Mouse (Mus musculus) liver, postnatal 0 days (tissue): ENCODE results near the gene Hes3. TPM values are rescaled to one million over a fixed set of nuclear protein-coding genes. Genes with fewer than 3 reads are reported as not detected.

Source experiments
- ATAC-seq: fragments of 200-750 bp; cut with Nextera tagmentation; 2 replicates; pipeline ENCODE4 v1.8.0; 2017; ENCODE audit warnings: mild to moderate bottlenecking, moderate library complexity
- DNase-seq: peaks from one replicate; pipeline ENCODE4 v3.0.0-alpha.2; 2016
- H3K27ac ChIP-seq: fragments of 300-500 bp; sonication (generic); 2 replicates; pipeline ENCODE4 v1.5.1; 2014; ENCODE audit warnings: antibody characterized with exemption, moderate library complexity, mild to moderate bottlenecking, low read depth
- H3K27me3 ChIP-seq: fragments of 300-500 bp; sonication (generic); 2 replicates; pipeline ENCODE4 v1.6.1; 2014; ENCODE audit warnings: low read length, control low read depth, mixed read lengths; ENCODE audit not compliant: insufficient read depth
- H3K36me3 ChIP-seq: fragments of 300-500 bp; sonication (generic); replicated peaks from 2 replicates; pipeline ENCODE4 v1.6.1; 2014; ENCODE audit warnings: mild to moderate bottlenecking, control low read depth, low read length, moderate library complexity, mixed read lengths; ENCODE audit not compliant: insufficient read depth
- H3K4me1 ChIP-seq: fragments of 300-500 bp; sonication (generic); 2 replicates; pipeline ENCODE4 v1.6.1; 2014; ENCODE audit warnings: antibody characterized with exemption, mild to moderate bottlenecking, control low read depth; ENCODE audit not compliant: insufficient read depth
- H3K4me2 ChIP-seq: fragments of 300-500 bp; sonication (generic); 2 replicates; pipeline ENCODE4 v1.6.1; 2014; ENCODE audit warnings: low read depth, mild to moderate bottlenecking, low read length, moderate library complexity, mixed read lengths
- H3K4me3 ChIP-seq: fragments of 300-500 bp; sonication (generic); 2 replicates; pipeline ENCODE4 v1.5.1; 2014; ENCODE audit warnings: low read depth, low read length
- H3K9ac ChIP-seq: fragments of 300-500 bp; sonication (generic); replicated peaks from 2 replicates; pipeline ENCODE4 v1.6.1; 2014; ENCODE audit warnings: mild to moderate bottlenecking, moderate library complexity
- H3K9me3 ChIP-seq: fragments of 300-500 bp; sonication (generic); 2 replicates; pipeline ENCODE4 v1.6.1; 2016; ENCODE audit warnings: mild to moderate bottlenecking, control low read depth, low read length, mixed read lengths
- CTCF ChIP-seq: sonication (generic); IDR thresholded peaks from 2 replicates; pipeline ENCODE4 v1.5.1; 2016; ENCODE audit warnings: antibody characterized with exemption, low read depth
- EP300 ChIP-seq: IDR thresholded peaks from 2 replicates; pipeline ENCODE4 v1.6.1; 2016; ENCODE audit warnings: antibody characterized with exemption, low read depth, mild to moderate bottlenecking
- WGBS: fragments of 180-500 bp; shearing (Covaris S2); extraction: QIAGEN DNeasy Blood & Tissue Kit; methylation state at CpG from one replicate; pipeline ENCODE4 v1.1.7; 2014; ENCODE audit not compliant: insufficient replicate concordance; 5-methylcytosine and 5-hydroxymethylcytosine counted together
- polyA plus RNA-seq: library from polyadenylated mRNA; unstranded; fragments of >200 nt; fragmentation: Nextera tagmentation; extraction: Ambion mirVana; gene quantifications from 2 replicates; pipeline ENCODE4 v1.2.1, GENCODE M21; 2015

The Hes3 gene
- polyA plus RNA-seq, 1 experiment from 2014 or later = not detected

DNA sequence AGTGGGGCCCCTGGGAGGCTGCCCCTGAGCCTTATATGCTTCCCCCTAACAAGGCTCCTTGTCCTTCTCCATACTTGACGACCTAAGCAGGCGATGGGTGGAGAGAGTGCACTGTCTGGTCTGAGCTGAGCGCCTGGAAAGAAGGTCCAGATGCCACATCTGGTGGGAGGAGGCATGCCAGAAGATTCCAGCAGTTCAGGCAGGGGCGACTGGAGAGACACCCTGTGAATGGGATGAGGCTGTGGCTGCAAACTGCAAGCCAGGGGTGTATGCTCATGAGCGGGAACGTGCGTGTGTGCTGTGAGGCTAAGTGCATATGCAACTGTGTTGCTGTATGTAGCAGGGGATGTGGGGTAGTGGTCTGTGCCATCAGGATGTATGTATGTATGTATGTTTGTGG, 19.5 kb downstream of the Hes3 start:
- Histone ChIP-seq H3K27ac (no peak overlapping the region), H3K27me3 (peaks cover 31% of the 10 kb centered on the region), H3K4me3 (no peak overlapping the region), H3K36me3 (no peaks in the 10 kb centered on the region), H3K9me3 (no peaks in the 10 kb centered on the region), H3K9ac (no peak overlapping the region), H3K4me1 (peaks cover 9% of the 10 kb centered on the region), H3K4me2 (no peak overlapping the region)
- ATAC-seq = no peak
- 72% methylated on average over 7 of the region's 7 CpGs for WGBS
- TF ChIP-seq CTCF = no peak
- no peak for TF ChIP-seq EP300
- DNase-seq = no peak

DNA sequence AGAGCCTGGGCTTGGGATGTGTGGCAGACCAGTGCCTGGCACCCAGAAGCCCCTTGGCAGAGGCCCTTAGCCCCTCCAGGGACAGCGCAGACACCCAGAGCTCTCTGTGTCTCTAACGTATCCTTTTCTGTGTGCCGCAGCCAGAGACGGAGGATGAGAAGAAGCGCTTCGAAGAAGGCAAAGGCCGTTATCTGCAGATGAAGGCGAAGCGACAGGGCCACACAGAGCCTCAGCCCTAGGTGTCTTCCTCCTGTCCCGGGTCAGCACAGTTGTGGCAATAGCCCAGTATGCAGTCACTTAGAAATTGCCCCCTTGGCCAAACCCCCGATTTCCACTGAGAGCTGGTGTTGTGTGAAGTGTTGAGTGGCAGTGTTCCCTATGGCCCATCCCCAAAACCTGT, 20.1 kb downstream of the Hes3 start:
- no peaks in the 10 kb centered on the region for H3K36me3 ChIP-seq
- 87% methylated on average over 11 of the region's 11 CpGs for WGBS
- no peak overlapping the region for H3K27ac ChIP-seq
- no peak for DNase-seq
- no peaks in the 10 kb centered on the region for H3K9me3 ChIP-seq
- no peak overlapping the region for H3K9ac ChIP-seq
- H3K4me2 ChIP-seq = no peak overlapping the region
- H3K4me1 ChIP-seq = peaks cover 9% of the 10 kb centered on the region
- no peak for TF ChIP-seq CTCF
- TF ChIP-seq EP300 = no peak
- peaks cover 31% of the 10 kb centered on the region for H3K27me3 ChIP-seq
- ATAC-seq = no peak
- H3K4me3 ChIP-seq = no peak overlapping the region

DNA sequence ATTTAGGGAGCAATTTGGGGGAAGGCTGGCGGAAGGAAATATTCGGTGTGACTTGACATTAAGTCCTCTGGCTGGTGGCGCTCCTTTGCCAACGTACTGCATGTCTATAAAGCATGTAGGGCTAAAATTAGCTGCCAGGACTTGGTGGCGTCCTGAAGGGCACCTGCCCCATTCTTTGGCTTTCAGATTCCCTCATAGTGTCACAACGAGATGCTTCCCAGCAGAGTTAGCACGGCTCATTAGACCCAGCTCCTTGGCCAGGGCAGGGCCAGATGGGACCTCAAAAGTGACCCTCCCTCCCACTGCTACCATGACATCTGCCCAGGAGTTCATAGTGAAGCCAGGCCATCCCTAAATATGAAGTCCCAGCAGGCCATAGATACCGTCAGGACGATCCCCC, 20.9 kb downstream of the Hes3 start:
- WGBS = 75% methylated on average over 9 of the region's 9 CpGs
- no peak for TF ChIP-seq CTCF
- TF ChIP-seq EP300 = no peak
- H3K36me3 ChIP-seq = no peaks in the 10 kb centered on the region
- ATAC-seq (no peak), DNase-seq (no peak)
- peaks cover 9% of the 10 kb centered on the region for H3K4me1 ChIP-seq
- no peak overlapping the region for H3K4me2 ChIP-seq
- H3K27me3 ChIP-seq = peaks cover 25% of the 10 kb centered on the region
- H3K9ac ChIP-seq = no peak overlapping the region
- H3K27ac ChIP-seq = no peak overlapping the region
- no peak overlapping the region for H3K4me3 ChIP-seq
- no peaks in the 10 kb centered on the region for H3K9me3 ChIP-seq

DNA sequence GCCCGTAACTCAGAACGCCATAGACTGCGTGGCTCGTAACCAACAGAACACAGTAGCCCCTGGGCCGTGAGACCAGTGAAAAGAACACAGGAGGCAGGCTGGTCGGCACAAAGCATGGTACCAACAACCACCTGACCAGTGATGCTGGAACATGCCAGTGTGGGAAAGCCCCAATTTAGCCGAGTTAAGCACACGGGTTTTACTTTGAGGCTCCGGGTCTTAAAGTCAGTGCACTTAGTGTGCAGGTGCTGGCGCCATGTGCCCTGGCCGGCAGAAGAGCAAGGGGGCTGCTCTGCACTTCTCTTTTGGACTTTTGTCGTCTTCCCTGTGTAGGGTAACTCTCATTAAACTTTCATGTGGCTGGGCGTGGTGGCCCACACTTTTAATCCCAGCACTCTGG, 21.5 kb downstream of the Hes3 start:
- peaks cover 19% of the 10 kb centered on the region for H3K27me3 ChIP-seq
- DNase-seq (no peak), ATAC-seq (no peak)
- no peak overlapping the region for H3K27ac ChIP-seq
- peaks cover 9% of the 10 kb centered on the region for H3K4me1 ChIP-seq
- no peaks in the 10 kb centered on the region for H3K36me3 ChIP-seq
- H3K9me3 ChIP-seq = no peaks in the 10 kb centered on the region
- H3K4me3 ChIP-seq = no peak overlapping the region
- H3K4me2 ChIP-seq = no peak overlapping the region
- H3K9ac ChIP-seq = no peak overlapping the region
- 82% methylated on average over 13 of the region's 13 CpGs for WGBS
- no peak for TF ChIP-seq CTCF
- no peak for TF ChIP-seq EP300

DNA sequence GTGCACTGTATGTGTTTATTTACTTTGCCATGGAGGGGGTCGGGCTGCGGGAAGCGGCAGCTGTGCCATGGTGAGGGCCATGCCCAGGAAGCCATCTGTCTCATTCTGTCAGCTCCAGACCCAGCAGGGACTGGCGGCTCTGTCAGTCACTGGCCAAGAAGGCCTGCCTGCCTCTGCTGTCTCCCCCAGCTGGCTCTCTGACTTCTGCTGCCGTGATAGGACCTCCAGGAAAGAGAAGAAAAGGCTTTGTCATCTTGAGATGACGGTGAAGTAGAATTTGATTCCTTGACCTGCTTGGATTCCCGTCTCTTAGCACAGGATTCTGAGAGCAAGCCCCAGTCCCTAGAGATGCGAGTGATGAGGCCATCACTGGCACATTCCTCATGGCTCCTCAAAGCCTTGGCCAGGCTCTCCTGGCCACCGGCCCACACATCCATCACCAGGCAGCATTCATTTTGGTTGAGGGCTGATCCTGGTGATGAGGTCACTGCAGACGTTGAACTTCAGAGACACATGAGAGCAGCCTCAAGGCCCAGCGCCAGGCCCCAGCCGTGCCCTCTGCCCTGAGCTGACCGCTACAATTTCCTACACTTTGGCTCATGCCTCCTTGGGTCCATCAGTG, 23.6 kb downstream of the Hes3 start:
- ATAC-seq = no peak
- H3K4me2 ChIP-seq = no peak overlapping the region
- 80% methylated on average over 13 of the region's 13 CpGs for WGBS

DNA sequence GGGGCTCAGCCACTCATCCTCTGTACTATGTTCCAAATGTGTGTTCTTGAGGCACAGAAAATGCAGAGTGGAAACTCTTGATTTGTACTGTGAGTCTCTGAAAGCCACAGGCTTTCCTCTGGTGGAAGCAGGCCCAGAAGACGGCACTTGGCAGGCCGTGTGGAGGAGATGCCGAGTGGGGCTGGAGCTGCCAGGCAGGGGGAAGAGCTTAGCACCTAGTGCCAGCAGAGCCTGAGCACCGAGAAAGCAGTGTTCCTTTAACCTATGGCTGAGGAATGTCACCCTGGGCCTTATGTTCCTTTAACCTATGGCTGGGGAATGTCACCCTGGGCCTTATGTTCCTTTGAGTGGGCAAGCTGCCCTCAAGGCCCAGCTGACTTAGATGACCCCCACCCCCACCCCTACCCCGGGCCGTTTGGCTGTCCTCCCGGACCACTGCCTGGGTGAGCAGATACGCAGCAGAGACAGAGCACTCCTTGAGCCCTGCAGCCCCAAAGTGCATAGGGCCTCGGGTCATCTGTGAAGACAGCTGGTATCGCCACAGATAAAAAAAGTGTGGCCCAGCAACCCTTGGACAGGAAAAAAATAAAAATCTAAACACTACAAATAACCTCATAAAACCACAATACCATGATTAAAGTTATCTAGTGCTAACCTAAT, 25.1 kb downstream of the Hes3 start:
- Histone ChIP-seq H3K4me2 (no peak overlapping the region), H3K9ac (no peak overlapping the region), H3K36me3 (no peaks in the 10 kb centered on the region), H3K27ac (no peak overlapping the region), H3K4me3 (no peak overlapping the region), H3K9me3 (no peaks in the 10 kb centered on the region), H3K27me3 (no peaks in the 10 kb centered on the region), H3K4me1 (peaks cover 10% of the 10 kb centered on the region; the same call in 1 of the 2 replicates)
- no peak for ATAC-seq
- WGBS = 71% methylated on average over 10 of the region's 10 CpGs
- no peak for DNase-seq
- TF ChIP-seq CTCF = no peak
- TF ChIP-seq EP300 = no peak

More for the DNA sequence above, 23.6 kb downstream of the Hes3 start:
- Histone ChIP-seq H3K4me1 (peaks cover 10% of the 10 kb centered on the region; the same call in 1 of the 2 replicates), H3K27me3 (no peaks in the 10 kb centered on the region), H3K9ac (no peak overlapping the region), H3K9me3 (no peaks in the 10 kb centered on the region), H3K27ac (no peak overlapping the region), H3K36me3 (no peaks in the 10 kb centered on the region), H3K4me3 (no peak overlapping the region)
- DNase-seq = no peak
- no peak for TF ChIP-seq CTCF
- no peak for TF ChIP-seq EP300

DNA sequence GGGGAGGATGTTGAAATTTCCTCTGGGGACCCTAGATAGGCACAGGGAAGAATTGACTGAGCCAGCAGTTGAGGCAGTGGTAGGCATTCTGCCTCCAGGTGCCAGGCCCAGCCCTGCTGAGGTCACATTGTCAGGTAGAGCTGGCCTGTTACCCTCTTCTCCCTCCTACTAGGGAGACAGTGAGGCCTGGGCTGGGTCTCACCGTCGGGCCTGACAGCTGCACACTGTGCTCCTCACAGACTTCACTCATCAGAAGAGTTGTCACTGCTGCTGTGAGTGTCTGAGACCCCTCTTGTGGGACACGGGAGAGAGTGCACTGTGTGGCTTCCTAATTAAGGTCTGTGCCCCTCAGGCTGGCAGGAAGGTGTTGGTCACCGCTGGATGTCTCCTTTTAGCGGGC, 25.7 kb downstream of the Hes3 start:
- WGBS = 81% methylated on average over 5 of the region's 5 CpGs
- TF ChIP-seq EP300 = no peak
- TF ChIP-seq CTCF = no peak
- Histone ChIP-seq H3K9ac (no peak overlapping the region), H3K27me3 (no peaks in the 10 kb centered on the region), H3K4me1 (peaks cover 10% of the 10 kb centered on the region; the same call in 1 of the 2 replicates), H3K27ac (no peak overlapping the region), H3K36me3 (no peaks in the 10 kb centered on the region), H3K4me2 (no peak overlapping the region), H3K9me3 (no peaks in the 10 kb centered on the region), H3K4me3 (no peak overlapping the region)
- DNase-seq = no peak
- no peak for ATAC-seq
